Mouse (Mus musculus) embryonic facial prominence, embryonic 13.5 days (tissue): ENCODE results near the gene Fbln7. TPM values are rescaled to one million over a fixed set of nuclear protein-coding genes. Genes with fewer than 3 reads are reported as not detected.

Experiments used
- ATAC-seq: fragments of 200-750 bp; cut with Nextera tagmentation; 2 replicates; pipeline ENCODE4 v1.8.0; 2017; ENCODE audit warnings: low read depth; ENCODE audit not compliant: insufficient number of reproducible peaks, insufficient read depth, low FRiP score, low TSS enrichment
- H3K27ac ChIP-seq: fragments of 300-500 bp; sonication (generic); 2 replicates; pipeline ENCODE4 v1.5.1; 2015; ENCODE audit warnings: moderate library complexity, mild to moderate bottlenecking, inconsistent platforms
- H3K27me3 ChIP-seq: fragments of 300-500 bp; sonication (generic); 2 replicates; pipeline ENCODE4 v1.6.1; 2015; ENCODE audit warnings: mild to moderate bottlenecking, inconsistent platforms
- H3K36me3 ChIP-seq: fragments of 300-500 bp; sonication (generic); 2 replicates; pipeline ENCODE4 v1.6.1; 2015; ENCODE audit warnings: mild to moderate bottlenecking, inconsistent platforms
- H3K4me1 ChIP-seq: fragments of 300-500 bp; sonication (generic); 2 replicates; pipeline ENCODE4 v1.6.1; 2015; ENCODE audit warnings: inconsistent platforms
- H3K4me2 ChIP-seq: fragments of 300-500 bp; sonication (generic); 2 replicates; pipeline ENCODE4 v1.6.1; 2015; ENCODE audit warnings: moderate library complexity, mild to moderate bottlenecking, inconsistent platforms
- H3K4me3 ChIP-seq: fragments of 300-500 bp; sonication (generic); 2 replicates; pipeline ENCODE4 v1.5.1; 2015; ENCODE audit warnings: mild to moderate bottlenecking, inconsistent platforms
- H3K9ac ChIP-seq: fragments of 300-500 bp; sonication (generic); 2 replicates; pipeline ENCODE4 v1.6.1; 2015; ENCODE audit warnings: mild to moderate bottlenecking, inconsistent platforms
- H3K9me3 ChIP-seq: fragments of 300-500 bp; sonication (generic); 2 replicates; pipeline ENCODE4 v1.6.1; 2016; ENCODE audit warnings: inconsistent platforms
- WGBS: fragments of 180-500 bp; shearing (Covaris S2); methylation state at CpG from one replicate; pipeline ENCODE4 v1.1.7; 2015; ENCODE audit warnings: mixed read lengths; 5-methylcytosine and 5-hydroxymethylcytosine counted together
- polyA plus RNA-seq: library from polyadenylated mRNA; unstranded; fragments of >200 nt; fragmentation: Nextera tagmentation; extraction: Ambion mirVana; gene quantifications from 2 replicates; pipeline ENCODE4 v1.2.1, GENCODE M21; 2015

Gene Fbln7
- polyA plus RNA-seq = 2.9 and 3.4 TPM in 2 replicates

DNA sequence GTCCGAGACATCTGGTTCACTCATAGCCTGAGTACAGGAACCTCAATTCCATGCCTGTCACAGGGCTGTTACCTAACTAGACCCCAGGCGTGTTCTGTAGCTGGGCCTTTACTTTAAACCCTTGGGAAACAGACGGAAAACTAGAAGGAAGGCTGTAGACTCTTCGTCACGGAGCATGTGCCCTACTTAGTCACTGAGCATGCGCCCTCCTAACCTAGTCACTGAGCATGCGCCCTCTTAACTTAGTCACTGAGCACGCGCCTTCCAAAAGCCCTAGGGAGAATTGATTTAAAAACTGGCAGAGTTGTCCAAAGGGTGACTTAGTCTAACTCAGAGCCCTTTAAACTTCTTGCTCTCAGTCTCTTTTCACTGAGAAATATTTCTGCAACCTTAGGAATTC, at the start of gene Fbln7:
TSS of gene Fbln7 (plus strand) at position 346 of the 400 bp plus-strand sequence.
- Histone ChIP-seq H3K4me3 (peak within 1 kb of the TSS; percentile 59), H3K27ac (no peak within 1 kb of the TSS), H3K4me1 (peaks cover 12% of the 10 kb centered on the region), H3K36me3 (no peaks in the 10 kb centered on the region), H3K9ac (peak within 1 kb of the TSS; percentile 73), H3K4me2 (peak within 1 kb of the TSS; percentile 96), H3K27me3 (peaks cover 31% of the 10 kb centered on the region), H3K9me3 (peaks cover 4% of the 10 kb centered on the region; the same call in 1 of the 2 replicates)
- no peak for ATAC-seq
- WGBS = 80% methylated on average over 9 of the region's 9 CpGs

DNA sequence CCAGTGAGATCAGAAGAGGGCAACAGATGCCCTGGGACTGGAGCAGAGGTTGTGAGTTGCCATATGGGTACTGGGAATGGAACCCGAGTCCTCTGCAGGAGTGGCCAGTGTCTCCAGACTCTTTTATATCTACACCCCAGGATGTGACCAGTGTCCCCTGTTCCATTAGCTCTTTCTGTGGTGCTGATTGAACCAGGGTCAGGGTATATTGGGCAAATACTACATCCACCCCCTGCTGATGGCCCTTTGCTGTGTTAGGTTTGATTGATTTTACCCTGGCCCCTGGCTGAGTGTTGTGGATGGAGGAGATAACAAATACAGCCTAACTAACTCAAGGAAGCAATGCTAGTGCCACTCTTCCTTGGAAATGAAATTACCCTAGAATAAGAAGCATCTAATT, 46.5 kb upstream of the Fbln7 start:
- 78% methylated on average over 1 of the region's 1 CpGs for WGBS
- H3K4me2 ChIP-seq = no peak overlapping the region

DNA sequence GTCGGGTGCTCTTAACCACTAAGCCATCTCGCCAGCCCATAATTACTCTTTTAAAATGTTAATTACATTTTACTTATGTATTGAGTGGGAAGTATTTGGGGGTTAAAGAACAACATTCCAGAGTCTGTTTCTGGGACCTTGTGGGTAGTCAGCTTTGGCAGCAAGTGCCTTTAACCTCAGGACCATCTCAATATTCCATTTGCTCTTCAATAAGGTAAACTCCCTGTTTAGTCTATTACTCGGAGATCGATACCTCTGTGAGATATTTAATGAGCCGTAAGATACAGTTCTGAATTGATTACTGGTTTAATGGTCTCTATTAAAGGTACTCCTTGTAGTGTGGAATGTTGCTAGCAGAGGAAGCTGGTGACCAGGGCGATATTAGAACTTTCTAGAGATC, 45.9 kb upstream of the Fbln7 start:
- Histone ChIP-seq H3K9me3 (no peaks in the 10 kb centered on the region), H3K27ac (peak overlapping the region; percentile 34; the same call in 1 of the 2 replicates), H3K27me3 (no peaks in the 10 kb centered on the region), H3K4me1 (peaks cover 24% of the 10 kb centered on the region), H3K4me2 (peak overlapping the region; percentile 82), H3K4me3 (peak overlapping the region; percentile 76), H3K36me3 (no peaks in the 10 kb centered on the region), H3K9ac (no peak overlapping the region)
- 37% methylated on average over 6 of the region's 6 CpGs for WGBS
- no peak for ATAC-seq

More for the DNA sequence above, 46.5 kb upstream of the Fbln7 start:
- H3K4me3 ChIP-seq = no peak overlapping the region
- no peaks in the 10 kb centered on the region for H3K9me3 ChIP-seq
- H3K9ac ChIP-seq = no peak overlapping the region
- H3K27ac ChIP-seq = no peak overlapping the region
- H3K4me1 ChIP-seq = peaks cover 19% of the 10 kb centered on the region
- no peaks in the 10 kb centered on the region for H3K27me3 ChIP-seq
- no peak for ATAC-seq
- no peaks in the 10 kb centered on the region for H3K36me3 ChIP-seq

- peak overlapping the region; percentile 76 for H3K4me3 ChIP-seq
- 2% methylated on average over 7 of the region's 7 CpGs for WGBS
- peak overlapping the region; percentile 85 for H3K27ac ChIP-seq
- no peaks in the 10 kb centered on the region for H3K27me3 ChIP-seq
- H3K9me3 ChIP-seq = no peaks in the 10 kb centered on the region
- H3K36me3 ChIP-seq = no peaks in the 10 kb centered on the region
- peaks cover 24% of the 10 kb centered on the region for H3K4me1 ChIP-seq
- H3K9ac ChIP-seq = peak overlapping the region; percentile 54; the same call in 1 of the 2 replicates
- peak; percentile 48 for ATAC-seq
- H3K4me2 ChIP-seq = peak overlapping the region; percentile 82
Measured at GRCm38 (mm10) chr2:128817387-128817785, 45.4 kb upstream of the Fbln7 start.

DNA sequence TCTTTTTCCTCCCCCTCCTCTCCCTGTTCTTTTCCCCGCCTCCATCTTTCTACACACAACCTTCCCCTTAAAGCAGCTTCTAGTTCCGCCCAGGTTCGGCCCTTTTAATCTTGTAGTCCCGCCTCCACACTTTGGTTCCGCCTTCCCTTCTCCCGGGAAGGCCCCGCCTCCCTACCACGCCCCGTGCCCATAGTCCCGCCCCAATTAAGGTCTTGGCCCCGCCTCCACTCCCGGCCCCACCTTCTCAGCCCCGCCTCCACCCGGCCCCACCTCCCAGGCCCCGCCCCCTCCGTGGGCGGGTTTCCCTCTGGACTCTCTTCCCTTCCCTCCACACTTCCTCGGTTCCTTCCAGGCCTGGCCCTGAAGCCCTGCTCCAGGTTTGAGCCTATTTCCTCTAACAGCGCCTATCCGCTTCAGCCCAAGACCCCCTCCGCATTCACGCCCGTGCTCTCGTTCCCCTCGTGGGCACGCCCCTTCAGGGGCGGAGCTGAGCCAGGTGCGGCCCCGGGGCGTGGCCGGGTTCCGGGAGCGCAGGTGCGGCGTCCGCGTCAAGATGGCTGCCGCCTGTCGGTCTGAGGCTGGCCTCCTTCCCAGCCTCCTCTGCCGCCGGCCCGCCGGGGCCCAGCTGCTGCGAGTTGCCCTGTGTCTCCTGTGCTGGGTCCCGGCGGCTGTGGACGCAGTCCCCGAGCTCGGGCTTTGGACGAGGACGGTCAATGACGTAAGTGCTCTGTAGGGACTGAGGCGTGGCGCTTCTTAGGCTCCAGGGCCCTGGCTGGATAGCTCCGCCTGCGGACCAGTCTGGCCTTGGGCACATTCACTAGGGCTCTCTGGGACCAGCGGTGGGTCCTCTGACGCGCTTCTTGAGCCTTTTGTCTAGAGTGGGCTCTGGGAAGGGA, 44.7 kb upstream of the Fbln7 start, which contains the start of gene Tmem87b:
TSS of gene Tmem87b (plus strand) at position 333 of the 896 bp plus-strand sequence.
- Histone ChIP-seq H3K4me1 (peaks cover 24% of the 10 kb centered on the region), H3K27ac (peak within 1 kb of the TSS; percentile 85), H3K4me2 (peak within 1 kb of the TSS; percentile 82), H3K9ac (peak within 1 kb of the TSS; percentile 82), H3K4me3 (peak within 1 kb of the TSS; percentile 76), H3K9me3 (no peaks in the 10 kb centered on the region), H3K27me3 (no peaks in the 10 kb centered on the region), H3K36me3 (no peaks in the 10 kb centered on the region)
- peak; percentile 89 for ATAC-seq
- under 1% methylated on average over 59 of the region's 59 CpGs for WGBS

- peak overlapping the region; percentile 82 for H3K4me2 ChIP-seq
- no peaks in the 10 kb centered on the region for H3K27me3 ChIP-seq
- no peak for ATAC-seq
- H3K36me3 ChIP-seq = peaks cover 4% of the 10 kb centered on the region; the same call in 1 of the 2 replicates
- H3K4me1 ChIP-seq = peaks cover 24% of the 10 kb centered on the region
- H3K9ac ChIP-seq = peak overlapping the region; percentile 82
- H3K27ac ChIP-seq = peak overlapping the region; percentile 85
- WGBS = 21% methylated on average over 14 of the region's 14 CpGs
- peak overlapping the region; percentile 76 for H3K4me3 ChIP-seq
- H3K9me3 ChIP-seq = no peaks in the 10 kb centered on the region
Measured at GRCm38 (mm10) chr2:128818956-128819643, 43.7 kb upstream of the Fbln7 start.

DNA sequence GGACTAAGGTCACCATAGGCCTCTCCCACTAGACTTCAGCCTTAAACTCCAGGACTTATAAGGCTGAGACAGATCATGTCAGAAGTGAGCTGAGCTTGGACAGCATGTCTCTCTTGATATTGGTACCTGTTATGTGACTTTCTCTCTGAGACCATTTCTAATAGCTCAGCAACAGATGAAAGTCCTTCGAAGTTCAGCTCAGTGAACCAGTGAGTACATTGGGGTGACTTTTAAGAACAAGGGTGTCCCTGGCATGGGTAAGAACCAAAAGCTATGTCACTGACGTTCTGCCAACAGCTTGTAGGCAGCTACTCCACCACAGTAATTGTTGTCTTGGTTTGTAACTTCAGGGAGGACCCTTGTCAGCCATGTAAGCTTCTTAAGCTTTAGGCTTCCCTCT, 42.1 kb upstream of the Fbln7 start:
- no peak overlapping the region for H3K9ac ChIP-seq
- peaks cover 14% of the 10 kb centered on the region for H3K36me3 ChIP-seq
- no peaks in the 10 kb centered on the region for H3K9me3 ChIP-seq
- peaks cover 21% of the 10 kb centered on the region for H3K4me1 ChIP-seq
- 80% methylated on average over 2 of the region's 2 CpGs for WGBS
- H3K4me3 ChIP-seq = no peak overlapping the region
- no peak overlapping the region for H3K27ac ChIP-seq
- no peak for ATAC-seq
- H3K4me2 ChIP-seq = no peak overlapping the region
- H3K27me3 ChIP-seq = no peaks in the 10 kb centered on the region

DNA sequence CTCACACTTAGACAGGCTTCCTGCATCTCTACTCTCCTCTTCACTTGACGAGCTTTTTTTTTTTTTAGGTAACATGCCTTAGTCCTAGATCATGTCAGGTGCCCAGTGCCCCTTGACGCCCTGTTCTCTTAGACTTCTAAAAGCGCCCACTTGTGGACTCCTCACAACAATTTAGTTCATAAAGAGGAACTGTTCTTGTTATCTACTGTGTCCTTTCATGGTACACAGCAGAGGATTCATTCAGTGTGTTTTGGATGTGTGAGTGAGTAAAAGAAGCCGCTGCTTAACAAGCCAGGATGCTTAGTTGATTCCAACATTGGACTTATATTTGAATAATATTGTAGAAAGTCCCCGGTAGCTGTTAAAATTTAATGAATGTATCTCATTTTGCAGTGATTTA, 38.9 kb upstream of the Fbln7 start:
- WGBS = 93% methylated on average over 5 of the region's 5 CpGs
- no peak overlapping the region for H3K4me2 ChIP-seq
- peaks cover 16% of the 10 kb centered on the region for H3K4me1 ChIP-seq
- H3K27ac ChIP-seq = no peak overlapping the region
- H3K27me3 ChIP-seq = no peaks in the 10 kb centered on the region
- peaks cover 36% of the 10 kb centered on the region for H3K36me3 ChIP-seq
- no peaks in the 10 kb centered on the region for H3K9me3 ChIP-seq
- no peak overlapping the region for H3K4me3 ChIP-seq
- no peak for ATAC-seq
- H3K9ac ChIP-seq = no peak overlapping the region

DNA sequence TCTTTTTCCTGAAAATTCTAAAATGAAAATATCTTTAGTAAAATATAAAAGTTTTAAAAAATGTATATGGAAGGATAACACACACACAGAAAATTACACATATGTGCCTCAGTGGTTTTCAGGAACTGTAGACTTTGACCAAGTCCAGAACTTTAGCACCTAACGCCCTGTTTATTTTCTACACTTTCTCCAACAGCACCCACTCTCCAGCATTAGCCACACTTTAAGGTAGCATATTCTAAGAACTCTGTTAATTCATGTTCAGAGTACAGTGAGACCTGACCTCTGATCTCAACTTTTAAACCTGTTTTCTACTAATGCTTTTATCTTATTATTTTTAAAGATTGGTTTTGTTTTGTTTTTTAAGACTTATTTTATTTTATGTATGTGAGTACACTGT, 35.0 kb upstream of the Fbln7 start:
- no peak for ATAC-seq
- H3K9me3 ChIP-seq = no peaks in the 10 kb centered on the region
- no peak overlapping the region for H3K27ac ChIP-seq
- 88% methylated on average over 1 of the region's 1 CpGs for WGBS
- no peaks in the 10 kb centered on the region for H3K4me1 ChIP-seq
- H3K4me3 ChIP-seq = no peak overlapping the region
- no peak overlapping the region for H3K4me2 ChIP-seq
- H3K9ac ChIP-seq = no peak overlapping the region
- no peaks in the 10 kb centered on the region for H3K27me3 ChIP-seq
- peaks cover 57% of the 10 kb centered on the region for H3K36me3 ChIP-seq

- H3K36me3 ChIP-seq = peaks cover 76% of the 10 kb centered on the region
- H3K27me3 ChIP-seq = no peaks in the 10 kb centered on the region
- H3K9me3 ChIP-seq = no peaks in the 10 kb centered on the region
- 83% methylated on average over 3 of the region's 3 CpGs for WGBS
- no peaks in the 10 kb centered on the region for H3K4me1 ChIP-seq
- no peak for ATAC-seq
- no peak overlapping the region for H3K27ac ChIP-seq
- H3K9ac ChIP-seq = no peak overlapping the region
- H3K4me2 ChIP-seq = no peak overlapping the region
- H3K4me3 ChIP-seq = no peak overlapping the region
Measured at GRCm38 (mm10) chr2:128832611-128833010, 30.2 kb upstream of the Fbln7 start.

DNA sequence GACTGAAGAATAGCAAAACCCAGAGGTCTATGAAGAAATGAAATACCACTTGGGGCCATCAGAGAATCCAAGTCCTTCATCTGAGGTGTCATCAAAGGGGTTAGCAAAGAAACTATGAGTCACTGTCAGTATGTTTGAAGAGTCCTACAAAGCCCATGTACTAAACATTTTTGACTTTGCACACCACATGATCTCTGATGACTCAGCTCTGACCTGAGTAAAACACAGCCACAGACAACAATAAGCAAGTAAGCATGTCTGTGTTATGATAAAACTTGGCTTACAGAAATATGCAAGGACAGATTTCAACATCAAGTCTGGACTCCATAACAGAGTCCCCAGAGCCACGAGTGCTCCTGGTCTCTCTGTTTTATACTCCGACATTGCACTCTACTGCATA, 29.7 kb upstream of the Fbln7 start:
- no peak for ATAC-seq
- Histone ChIP-seq H3K9ac (no peak overlapping the region), H3K9me3 (no peaks in the 10 kb centered on the region), H3K27ac (no peak overlapping the region), H3K27me3 (no peaks in the 10 kb centered on the region), H3K4me2 (no peak overlapping the region), H3K4me3 (no peak overlapping the region), H3K4me1 (no peaks in the 10 kb centered on the region), H3K36me3 (peaks cover 76% of the 10 kb centered on the region)
- WGBS = 87% methylated on average over 2 of the region's 2 CpGs
